Mouse (Mus musculus): ENCODE measurements around the gene Pnma1.

- TF ChIP-seq HCFC1 (IDR thresholded peaks at IDR 0.05; ENCODE audit: low read depth, low read length) = no peak
- TF ChIP-seq TCF12 (IDR thresholded peaks at IDR 0.05; ENCODE audit: low read depth, low read length) = no peak
- no peak for TF ChIP-seq ELF1 (IDR thresholded peaks at IDR 0.05; ENCODE audit: low read depth, low read length)
- no peak for TF ChIP-seq SMC3 (IDR thresholded peaks at IDR 0.05; ENCODE audit: low read depth, low read length)
- TF ChIP-seq TBP (IDR thresholded peaks at IDR 0.05; ENCODE audit: low read depth, low read length) = 0 out of 2 replicates have a peak, but pooled peaks have one; percentile 25
- peak; percentile 4 to 42; a peak in 3 of 4 replicates for TF ChIP-seq EP300 (IDR thresholded peaks at IDR 0.05; ENCODE audit: low read depth in 1 of 2, low read length in 2 of 2)
- TF ChIP-seq USF2 (IDR thresholded peaks at IDR 0.05; ENCODE audit: borderline replicate concordance in 1 of 2, insufficient read depth in 1 of 2, low read depth in 1 of 2, low read length in 2 of 2) = no peak
- TF ChIP-seq POLR2A (IDR thresholded peaks at IDR 0.05; ENCODE audit: control insufficient read depth in 1 of 2, insufficient read depth in 1 of 2, low read depth in 1 of 2, low read length in 2 of 2, poor library complexity in 1 of 2) = no peak
- TF ChIP-seq MAFK (IDR thresholded peaks at IDR 0.05; ENCODE audit: borderline replicate concordance, low read depth, low read length) = no peak
- peak; percentile 42; the same call in 1 of the 2 replicates for TF ChIP-seq ETS1 (IDR thresholded peaks at IDR 0.05; ENCODE audit: low read depth, low read length)
- no peak for TF ChIP-seq CTCF (IDR thresholded peaks at IDR 0.05 in 2 of 3, conservative IDR thresholded peaks at IDR 0.05 in 1 of 3; ENCODE audit: control insufficient read depth in 1 of 3, insufficient read depth in 1 of 3, low read depth in 2 of 3, low read length in 3 of 3, poor library complexity in 1 of 3, severe bottlenecking in 1 of 3)
- TF ChIP-seq USF1 (IDR thresholded peaks at IDR 0.05; ENCODE audit: low read depth, low read length) = no peak
- no peak for TF ChIP-seq CHD1 (IDR thresholded peaks at IDR 0.05; ENCODE audit: low read depth, low read length)
These were observed 32.6 kb upstream of the Pnma1 start for GRCm38 (mm10) chr12:84180701-84181435.

Measured in MEL (cell line).